Mouse (Mus musculus) intestine, embryonic 15.5 days (tissue): ENCODE results near the gene Pde6b. TPM values are rescaled to one million over a fixed set of nuclear protein-coding genes. Genes with fewer than 3 reads are reported as not detected.
A peak's percentile ranks its signal among the peaks of the same experiment; 100 is the strongest.

Experiments used
- ATAC-seq: fragments of 200-750 bp; cut with Nextera tagmentation; 2 replicates; pipeline ENCODE4 v1.8.0; 2017; ENCODE audit warnings: moderate TSS enrichment, moderate library complexity
- H3K27ac ChIP-seq: fragments of 300-500 bp; sonication (generic); 2 replicates; pipeline ENCODE4 v1.5.1; 2015; ENCODE audit warnings: mild to moderate bottlenecking, inconsistent platforms
- H3K27me3 ChIP-seq: fragments of 300-500 bp; sonication (generic); replicated peaks from 2 replicates; pipeline ENCODE4 v1.6.1; 2015; ENCODE audit warnings: inconsistent platforms
- H3K36me3 ChIP-seq: fragments of 300-500 bp; sonication (generic); 2 replicates; pipeline ENCODE4 v1.6.1; 2015; ENCODE audit warnings: inconsistent platforms
- H3K4me1 ChIP-seq: fragments of 300-500 bp; sonication (generic); replicated peaks from 2 replicates; pipeline ENCODE4 v1.6.1; 2015; ENCODE audit warnings: inconsistent platforms
- H3K4me2 ChIP-seq: fragments of 300-500 bp; sonication (generic); replicated peaks from 2 replicates; pipeline ENCODE4 v1.6.1; 2015; ENCODE audit warnings: mild to moderate bottlenecking, inconsistent platforms
- H3K4me3 ChIP-seq: fragments of 300-500 bp; sonication (generic); replicated peaks from 2 replicates; pipeline ENCODE4 v1.5.1; 2015; ENCODE audit warnings: inconsistent platforms
- H3K9ac ChIP-seq: fragments of 300-500 bp; sonication (generic); 2 replicates; pipeline ENCODE4 v1.6.1; 2015; ENCODE audit warnings: inconsistent platforms
- H3K9me3 ChIP-seq: fragments of 300-500 bp; sonication (generic); 2 replicates; pipeline ENCODE4 v1.6.1; 2016; ENCODE audit warnings: inconsistent platforms
- WGBS: fragments of 180-500 bp; shearing (Covaris S2); methylation state at CpG from one replicate; pipeline ENCODE4 v1.1.7; 2015; 5-methylcytosine and 5-hydroxymethylcytosine counted together
- polyA plus RNA-seq: library from polyadenylated mRNA; unstranded; fragments of >200 nt; fragmentation: Nextera tagmentation; extraction: Ambion mirVana; gene quantifications from 2 replicates; pipeline ENCODE4 v1.2.1, GENCODE M21; 2015

The Pde6b gene
- polyA plus RNA-seq, 1 experiment from 2014 or later = 0.09 TPM

GRCm38 (mm10) chr5:108405460-108405859 is 17.3 kb downstream of the Pde6b start:
- no peak for ATAC-seq
- no peak overlapping the region for H3K4me2 ChIP-seq
- 63% methylated on average over 1 of the region's 1 CpGs for WGBS
- no peaks in the 10 kb centered on the region for H3K9me3 ChIP-seq
- H3K4me3 ChIP-seq = no peak overlapping the region
- H3K27ac ChIP-seq = no peak overlapping the region
- H3K27me3 ChIP-seq = no peaks in the 10 kb centered on the region
- no peak overlapping the region for H3K9ac ChIP-seq
- H3K36me3 ChIP-seq = no peaks in the 10 kb centered on the region
- no peaks in the 10 kb centered on the region for H3K4me1 ChIP-seq

- no peak overlapping the region for H3K4me3 ChIP-seq
- WGBS = 81% methylated on average over 2 of the region's 2 CpGs
- no peaks in the 10 kb centered on the region for H3K36me3 ChIP-seq
- H3K4me2 ChIP-seq = no peak overlapping the region
- H3K9me3 ChIP-seq = no peaks in the 10 kb centered on the region
- no peak overlapping the region for H3K9ac ChIP-seq
- ATAC-seq = no peak
- H3K4me1 ChIP-seq = no peaks in the 10 kb centered on the region
- no peak overlapping the region for H3K27ac ChIP-seq
- H3K27me3 ChIP-seq = no peaks in the 10 kb centered on the region
These were observed 18.8 kb downstream of the Pde6b start for GRCm38 (mm10) chr5:108406977-108407376.

GRCm38 (mm10) chr5:108414711-108415110 is 26.5 kb downstream of the Pde6b start:
- H3K9ac ChIP-seq = no peak overlapping the region
- H3K27me3 ChIP-seq = no peaks in the 10 kb centered on the region
- H3K4me1 ChIP-seq = no peaks in the 10 kb centered on the region
- no peaks in the 10 kb centered on the region for H3K9me3 ChIP-seq
- no peaks in the 10 kb centered on the region for H3K36me3 ChIP-seq
- no peak overlapping the region for H3K4me2 ChIP-seq
- no peak for ATAC-seq
- 67% methylated on average over 2 of the region's 2 CpGs for WGBS
- no peak overlapping the region for H3K4me3 ChIP-seq
- H3K27ac ChIP-seq = no peak overlapping the region

- ATAC-seq = no peak
- H3K27ac ChIP-seq = no peak overlapping the region
- no peak overlapping the region for H3K9ac ChIP-seq
- no peaks in the 10 kb centered on the region for H3K4me1 ChIP-seq
- no peaks in the 10 kb centered on the region for H3K9me3 ChIP-seq
- no peaks in the 10 kb centered on the region for H3K27me3 ChIP-seq
- no peak overlapping the region for H3K4me3 ChIP-seq
- H3K36me3 ChIP-seq = no peaks in the 10 kb centered on the region
- H3K4me2 ChIP-seq = no peak overlapping the region
- 83% methylated on average over 3 of the region's 3 CpGs for WGBS
These were observed 34.5 kb downstream of the Pde6b start for GRCm38 (mm10) chr5:108422741-108423140.

GRCm38 (mm10) chr5:108423427-108423826 is 35.2 kb downstream of the Pde6b start:
- no peak for ATAC-seq
- no peak overlapping the region for H3K4me2 ChIP-seq
- WGBS = 85% methylated on average over 2 of the region's 2 CpGs
- no peak overlapping the region for H3K9ac ChIP-seq
- H3K27ac ChIP-seq = no peak overlapping the region
- no peaks in the 10 kb centered on the region for H3K36me3 ChIP-seq
- H3K27me3 ChIP-seq = no peaks in the 10 kb centered on the region
- H3K4me1 ChIP-seq = no peaks in the 10 kb centered on the region
- no peak overlapping the region for H3K4me3 ChIP-seq
- H3K9me3 ChIP-seq = no peaks in the 10 kb centered on the region

GRCm38 (mm10) chr5:108427186-108427585 is 39.0 kb downstream of the Pde6b start:
- Histone ChIP-seq H3K4me2 (no peak overlapping the region), H3K9me3 (no peaks in the 10 kb centered on the region), H3K4me3 (no peak overlapping the region), H3K9ac (no peak overlapping the region), H3K27ac (no peak overlapping the region), H3K36me3 (peaks cover 12% of the 10 kb centered on the region; the same call in 1 of the 2 replicates), H3K4me1 (no peaks in the 10 kb centered on the region), H3K27me3 (no peaks in the 10 kb centered on the region)
- 40% methylated on average over 1 of the region's 1 CpGs for WGBS
- peak; percentile 65 for ATAC-seq

- peaks cover 14% of the 10 kb centered on the region; the same call in 1 of the 2 replicates for H3K36me3 ChIP-seq
- no peaks in the 10 kb centered on the region for H3K27me3 ChIP-seq
- peaks cover 10% of the 10 kb centered on the region for H3K4me1 ChIP-seq
- no peak overlapping the region for H3K9ac ChIP-seq
- no peak for ATAC-seq
- H3K4me3 ChIP-seq = no peak overlapping the region
- 84% methylated on average over 6 of the region's 6 CpGs for WGBS
- no peak overlapping the region for H3K27ac ChIP-seq
- no peak overlapping the region for H3K4me2 ChIP-seq
- no peaks in the 10 kb centered on the region for H3K9me3 ChIP-seq
These were observed 43.0 kb downstream of the Pde6b start for GRCm38 (mm10) chr5:108431196-108431595.

- under 1% methylated on average over 42 of the region's 42 CpGs for WGBS
- Histone ChIP-seq H3K36me3 (peaks cover 14% of the 10 kb centered on the region; the same call in 1 of the 2 replicates), H3K9me3 (no peaks in the 10 kb centered on the region), H3K27me3 (no peaks in the 10 kb centered on the region), H3K4me1 (peaks cover 10% of the 10 kb centered on the region), H3K9ac (peak within 1 kb of the TSS; percentile 83), H3K4me2 (peak within 1 kb of the TSS; percentile 81), H3K27ac (peak within 1 kb of the TSS; percentile 40; the same call in 1 of the 2 replicates), H3K4me3 (peak within 1 kb of the TSS; percentile 78)
- peak; percentile 97 for ATAC-seq
These were observed 45.8 kb downstream of the Pde6b start, which contains the start of gene Atp5k for GRCm38 (mm10) chr5:108433804-108434587. Gene Atp5k, minus strand, starts transcription at chr5:108434448.

- WGBS = 65% methylated on average over 2 of the region's 2 CpGs
- no peak overlapping the region for H3K4me2 ChIP-seq
These were observed 47.9 kb downstream of the Pde6b start for GRCm38 (mm10) chr5:108436101-108436500.

GRCm38 (mm10) chr5:108446973-108447372 is 58.8 kb downstream of the Pde6b start:
- H3K27ac ChIP-seq = no peak overlapping the region
- WGBS = 61% methylated on average over 3 of the region's 3 CpGs
- H3K36me3 ChIP-seq = no peaks in the 10 kb centered on the region
- H3K4me3 ChIP-seq = no peak overlapping the region
- peak; percentile 46; the same call in 1 of the 2 replicates for ATAC-seq
- no peaks in the 10 kb centered on the region for H3K27me3 ChIP-seq
- H3K4me2 ChIP-seq = no peak overlapping the region
- no peak overlapping the region for H3K9ac ChIP-seq
- H3K4me1 ChIP-seq = peaks cover 8% of the 10 kb centered on the region; the same call in 1 of the 2 replicates
- no peaks in the 10 kb centered on the region for H3K9me3 ChIP-seq

More at GRCm38 (mm10) chr5:108436101-108436500, 47.9 kb downstream of the Pde6b start:
- Histone ChIP-seq H3K9me3 (no peaks in the 10 kb centered on the region), H3K27me3 (no peaks in the 10 kb centered on the region), H3K4me3 (no peak overlapping the region), H3K36me3 (peaks cover 11% of the 10 kb centered on the region; the same call in 1 of the 2 replicates), H3K4me1 (peaks cover 10% of the 10 kb centered on the region), H3K27ac (no peak overlapping the region), H3K9ac (no peak overlapping the region)
- no peak for ATAC-seq

- Histone ChIP-seq H3K9ac (no peak overlapping the region), H3K36me3 (no peaks in the 10 kb centered on the region), H3K27ac (no peak overlapping the region), H3K4me3 (no peak overlapping the region), H3K9me3 (no peaks in the 10 kb centered on the region), H3K4me2 (peak overlapping the region; percentile 69; the same call in 1 of the 2 replicates), H3K27me3 (no peaks in the 10 kb centered on the region), H3K4me1 (peaks cover 8% of the 10 kb centered on the region; the same call in 1 of the 2 replicates)
- 85% methylated on average over 7 of the region's 7 CpGs for WGBS
- ATAC-seq = no peak
These were observed 59.7 kb downstream of the Pde6b start for GRCm38 (mm10) chr5:108447857-108448256.

GRCm38 (mm10) chr5:108448785-108449668 is 60.8 kb downstream of the Pde6b start, which contains the start of gene Mfsd7a:
Gene Mfsd7a, minus strand, starts transcription at chr5:108448891.
- Histone ChIP-seq H3K27ac (peak within 1 kb of the TSS; percentile 41; the same call in 1 of the 2 replicates), H3K9ac (peak within 1 kb of the TSS; percentile 6)

More at GRCm38 (mm10) chr5:108448785-108449668, 60.8 kb downstream of the Pde6b start, which contains the start of gene Mfsd7a:
- no peaks in the 10 kb centered on the region for H3K27me3 ChIP-seq
- H3K4me2 ChIP-seq = peak within 1 kb of the TSS; percentile 69
- ATAC-seq = peak; percentile 94
- H3K4me3 ChIP-seq = peak within 1 kb of the TSS; percentile 37
- no peaks in the 10 kb centered on the region for H3K9me3 ChIP-seq
- H3K4me1 ChIP-seq = peaks cover 8% of the 10 kb centered on the region; the same call in 1 of the 2 replicates
- no peaks in the 10 kb centered on the region for H3K36me3 ChIP-seq
- WGBS = 11% methylated on average over 24 of the region's 24 CpGs
